Mouse (Mus musculus) cortical plate, adult 2 months (tissue): ENCODE data around the gene E2f8.

Source experiments
- CTCF ChIP-seq: fragments of 200-500 bp; IDR thresholded peaks from 2 replicates; pipeline ENCODE4 v1.5.1; 2011; ENCODE audit warnings: mild to moderate bottlenecking, control low read depth, low read length; ENCODE audit not compliant: insufficient read depth; ENCODE audit errors: extremely low read depth
- POLR2A ChIP-seq: fragments of 200-500 bp; IDR thresholded peaks from 2 replicates; pipeline ENCODE4 v1.6.1; 2011; ENCODE audit warnings: mild to moderate bottlenecking, low read length, control low read depth; ENCODE audit not compliant: insufficient read depth; ENCODE audit errors: extremely low read depth

- TF ChIP-seq POLR2A: no peak
- no peak for TF ChIP-seq CTCF
Measured at GRCm38 (mm10) chr7:48881971-48882609, 694 bp upstream of the E2f8 start.
